Mouse (Mus musculus) embryonic facial prominence, embryonic 13.5 days (tissue): ENCODE results near the gene Gm17027. TPM values are rescaled to one million over a fixed set of nuclear protein-coding genes. Genes with fewer than 3 reads are reported as not detected.
"Not testable (repeated sequence)": the region's sequence is repeated elsewhere in the genome, so short reads cannot be mapped to it uniquely, and the experiment has no call there.

Source experiments
- ATAC-seq: fragments of 200-750 bp; cut with Nextera tagmentation; 2 replicates; pipeline ENCODE4 v1.8.0; 2017; ENCODE audit warnings: low read depth; ENCODE audit not compliant: insufficient number of reproducible peaks, insufficient read depth, low FRiP score, low TSS enrichment
- H3K27ac ChIP-seq: fragments of 300-500 bp; sonication (generic); 2 replicates; pipeline ENCODE4 v1.5.1; 2015; ENCODE audit warnings: moderate library complexity, mild to moderate bottlenecking, inconsistent platforms
- H3K27me3 ChIP-seq: fragments of 300-500 bp; sonication (generic); 2 replicates; pipeline ENCODE4 v1.6.1; 2015; ENCODE audit warnings: mild to moderate bottlenecking, inconsistent platforms
- H3K36me3 ChIP-seq: fragments of 300-500 bp; sonication (generic); 2 replicates; pipeline ENCODE4 v1.6.1; 2015; ENCODE audit warnings: mild to moderate bottlenecking, inconsistent platforms
- H3K4me1 ChIP-seq: fragments of 300-500 bp; sonication (generic); 2 replicates; pipeline ENCODE4 v1.6.1; 2015; ENCODE audit warnings: inconsistent platforms
- H3K4me2 ChIP-seq: fragments of 300-500 bp; sonication (generic); 2 replicates; pipeline ENCODE4 v1.6.1; 2015; ENCODE audit warnings: moderate library complexity, mild to moderate bottlenecking, inconsistent platforms
- H3K4me3 ChIP-seq: fragments of 300-500 bp; sonication (generic); 2 replicates; pipeline ENCODE4 v1.5.1; 2015; ENCODE audit warnings: mild to moderate bottlenecking, inconsistent platforms
- H3K9ac ChIP-seq: fragments of 300-500 bp; sonication (generic); 2 replicates; pipeline ENCODE4 v1.6.1; 2015; ENCODE audit warnings: mild to moderate bottlenecking, inconsistent platforms
- H3K9me3 ChIP-seq: fragments of 300-500 bp; sonication (generic); 2 replicates; pipeline ENCODE4 v1.6.1; 2016; ENCODE audit warnings: inconsistent platforms
- WGBS: fragments of 180-500 bp; shearing (Covaris S2); methylation state at CpG from one replicate; pipeline ENCODE4 v1.1.7; 2015; ENCODE audit warnings: mixed read lengths; 5-methylcytosine and 5-hydroxymethylcytosine counted together
- polyA plus RNA-seq: library from polyadenylated mRNA; unstranded; fragments of >200 nt; fragmentation: Nextera tagmentation; extraction: Ambion mirVana; gene quantifications from 2 replicates; pipeline ENCODE4 v1.2.1, GENCODE M21; 2015

Gm17027 gene
- polyA plus RNA-seq: not detected in 2 replicates

DNA sequence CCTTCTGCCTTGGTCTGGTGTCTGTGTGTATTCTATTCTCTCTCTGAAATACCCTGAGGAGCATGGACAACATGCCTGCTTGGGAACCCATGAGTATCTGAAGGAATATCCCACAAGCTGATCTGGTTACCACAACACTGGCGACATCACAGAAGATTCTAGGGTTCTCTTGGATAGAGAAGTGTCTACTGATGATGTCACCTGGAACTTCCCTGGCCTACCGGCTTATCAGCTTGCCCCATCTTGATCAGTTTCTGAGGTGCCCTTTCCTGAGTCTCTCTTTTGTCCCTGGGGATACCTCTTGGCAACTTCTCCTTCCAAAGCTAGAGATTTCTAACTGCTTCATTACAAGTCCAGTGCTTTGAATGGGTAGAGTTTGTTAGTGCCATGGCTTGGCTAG is at the start of gene Gm17027:
Gm17027 (minus strand) TSS at position 101 of the 400 bp plus-strand sequence.
- H3K27me3 ChIP-seq: not testable (repeated sequence)
- 73% methylated on average over 2 of the region's 2 CpGs for WGBS

DNA sequence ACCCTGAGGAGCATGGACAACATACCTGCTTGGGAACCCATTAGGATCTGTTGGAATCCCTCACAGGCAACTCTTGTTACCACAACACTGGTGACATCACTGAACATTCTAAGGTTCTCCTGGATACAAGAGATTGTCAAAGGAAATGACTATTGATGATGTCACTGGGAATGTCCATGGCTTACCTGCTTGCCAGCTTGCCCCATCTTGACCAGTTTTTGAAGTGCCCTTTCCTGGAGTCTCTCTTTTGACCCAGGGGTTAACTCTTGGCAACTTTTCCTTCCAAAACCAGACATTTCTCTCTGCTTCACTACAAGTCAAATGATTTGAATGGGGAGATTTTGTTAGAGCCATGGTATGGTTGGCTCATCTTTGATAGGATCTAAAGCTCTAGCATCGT is 28.3 kb upstream of the Gm17027 start, which contains the start of gene Gm3573:
Gm3573 (minus strand) TSS at position 101 of the 400 bp plus-strand sequence.
- not testable (repeated sequence) for ATAC-seq, H3K4me3 ChIP-seq, H3K27me3 ChIP-seq, H3K27ac ChIP-seq, H3K4me1 ChIP-seq, H3K4me2 ChIP-seq, H3K9ac ChIP-seq, H3K9me3 ChIP-seq, H3K36me3 ChIP-seq
- no CpG with 5 or more reads among the region's 1 CpGs for WGBS

More for the DNA sequence above, at the start of gene Gm17027:
- H3K4me3 ChIP-seq, ATAC-seq, H3K4me2 ChIP-seq, H3K36me3 ChIP-seq, H3K4me1 ChIP-seq, H3K27ac ChIP-seq, H3K9ac ChIP-seq, H3K9me3 ChIP-seq: not testable (repeated sequence)

DNA sequence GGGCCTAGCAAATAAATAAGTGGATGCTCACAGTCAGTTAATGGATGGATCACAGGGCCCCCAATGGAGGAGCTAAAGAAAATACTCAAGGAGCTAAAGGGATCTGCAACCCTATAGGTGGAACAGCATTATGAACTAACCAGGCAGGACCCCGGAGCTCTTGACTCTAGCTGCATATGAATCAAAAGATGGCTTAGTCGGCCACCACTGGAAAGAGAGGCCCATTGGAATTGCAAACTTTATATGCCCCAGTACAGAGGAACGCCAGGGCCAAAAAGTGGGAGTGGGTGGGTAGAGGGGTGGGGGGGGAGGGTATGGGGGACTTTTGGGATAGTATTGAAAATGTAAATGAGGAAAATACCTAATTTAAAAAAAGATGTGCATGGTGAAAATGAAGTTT is 21.5 kb upstream of the Gm17027 start:
- H3K36me3 ChIP-seq, H3K9ac ChIP-seq, H3K27me3 ChIP-seq, H3K4me2 ChIP-seq, H3K27ac ChIP-seq, H3K4me1 ChIP-seq, H3K4me3 ChIP-seq, H3K9me3 ChIP-seq, ATAC-seq: not testable (repeated sequence)
- 85% methylated on average over 3 of the region's 3 CpGs for WGBS

DNA sequence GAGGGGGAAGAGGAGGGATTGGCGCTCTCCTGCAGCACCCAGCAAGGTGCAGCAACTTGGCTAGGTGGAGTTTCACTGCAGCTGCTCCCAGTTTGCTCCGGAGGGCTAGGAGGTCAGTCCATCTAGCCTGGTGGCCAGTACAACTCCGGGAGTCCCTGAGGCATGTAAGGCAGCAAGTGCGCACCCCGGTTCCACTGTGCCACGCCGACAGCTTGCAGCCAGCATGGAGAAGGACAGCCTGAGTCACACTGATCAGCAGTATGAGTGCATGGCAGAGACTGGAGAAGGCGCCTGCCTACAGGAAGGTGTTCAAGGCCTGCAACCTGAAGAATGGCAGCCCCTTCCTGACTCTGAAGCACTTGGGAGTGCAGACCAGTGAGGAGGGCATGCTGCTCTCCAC is 27.9 kb downstream of the Gm17027 start:
- H3K4me3 ChIP-seq, H3K9me3 ChIP-seq, H3K36me3 ChIP-seq, H3K4me2 ChIP-seq, H3K27me3 ChIP-seq, H3K9ac ChIP-seq, ATAC-seq, H3K4me1 ChIP-seq, H3K27ac ChIP-seq: not testable (repeated sequence)
- WGBS: 71% methylated on average over 7 of the region's 8 CpGs

DNA sequence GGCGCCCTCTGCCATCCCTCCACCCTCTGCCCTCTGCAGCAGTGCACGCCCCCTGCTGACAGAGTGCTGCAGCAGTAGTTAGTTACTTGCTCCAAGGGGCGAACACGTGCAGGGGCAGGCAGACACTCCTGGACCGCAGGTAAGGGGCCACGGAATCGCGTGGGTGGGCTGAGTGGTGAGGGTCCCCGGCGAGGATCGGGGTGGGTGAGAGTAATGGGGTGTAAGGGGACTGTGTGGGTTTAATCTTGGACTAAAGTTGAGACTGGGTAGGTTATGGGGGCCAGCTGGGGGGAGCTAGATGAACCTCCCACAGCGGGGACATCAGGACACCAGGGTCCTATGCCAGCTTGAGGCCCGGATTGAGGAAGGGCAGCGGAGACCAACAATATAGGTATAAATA is 28.6 kb downstream of the Gm17027 start:
- H3K4me1 ChIP-seq, H3K4me2 ChIP-seq, H3K27ac ChIP-seq, H3K9ac ChIP-seq, H3K36me3 ChIP-seq, ATAC-seq, H3K4me3 ChIP-seq, H3K9me3 ChIP-seq, H3K27me3 ChIP-seq: not testable (repeated sequence)
- WGBS: 50% methylated on average over 13 of the region's 14 CpGs

DNA sequence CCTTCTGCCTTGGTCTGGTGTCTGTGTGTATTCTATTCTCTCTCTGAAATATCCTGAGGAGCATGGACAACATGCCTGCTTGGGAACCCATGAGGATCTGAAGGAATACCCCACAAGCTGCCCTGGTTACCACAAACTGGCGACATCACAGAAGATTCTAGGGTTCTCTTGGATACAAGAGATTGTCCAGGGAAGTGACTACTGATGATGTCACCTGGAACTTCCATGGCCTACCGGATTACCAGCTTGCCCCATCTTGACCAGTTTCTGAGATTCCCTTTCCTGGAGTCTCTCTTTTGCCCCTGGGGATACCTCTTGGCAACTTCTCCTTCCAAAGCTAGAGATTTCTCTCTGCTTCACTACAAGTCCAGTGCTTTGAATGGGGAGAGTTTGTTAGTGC is 45.2 kb downstream of the Gm17027 start, which contains the start of gene Gm7951:
Gm7951 (minus strand) TSS at position 101 of the 400 bp plus-strand sequence.
- not testable (repeated sequence) for H3K4me3 ChIP-seq, H3K4me1 ChIP-seq, H3K27me3 ChIP-seq, H3K27ac ChIP-seq, H3K4me2 ChIP-seq, ATAC-seq, H3K36me3 ChIP-seq, H3K9ac ChIP-seq, H3K9me3 ChIP-seq
- WGBS: no CpG with 5 or more reads among the region's 2 CpGs

Other genes starting within 250 kb of the Gm17027 start
- gene 1700049E17Rik1, start 237.7 kb downstream of the Gm17027 start, polyA plus RNA-seq: not detected in 2 replicates
- not detected in 2 replicates for gene 1700024B05Rik, start 218.6 kb downstream of the Gm17027 start, polyA plus RNA-seq
- gene Gm6401, start 194.7 kb downstream of the Gm17027 start, polyA plus RNA-seq: not detected in 2 replicates
- gene Gm3543, start 179.3 kb downstream of the Gm17027 start, polyA plus RNA-seq: not detected in 2 replicates
- not detected in 2 replicates for gene Gm7951, start 45.3 kb downstream of the Gm17027 start, polyA plus RNA-seq
- gene Gm3573, start 28.2 kb upstream of the Gm17027 start, polyA plus RNA-seq: not detected in 2 replicates
- not detected in 2 replicates for gene Gm17026, start 97.4 kb upstream of the Gm17027 start, polyA plus RNA-seq
- gene Gm9611, start 134.7 kb upstream of the Gm17027 start, polyA plus RNA-seq: not detected in 2 replicates
- not detected in 2 replicates for gene Gm7995, start 147.6 kb upstream of the Gm17027 start, polyA plus RNA-seq